Mouse (Mus musculus): ENCODE results near the gene Zkscan3. TPM values are rescaled to one million over a fixed set of nuclear protein-coding genes. Genes with fewer than 3 reads are reported as not detected.

The Zkscan3 gene
- 49.9 TPM for polyA plus RNA-seq (2017; shearing (Covaris generic))

DNA sequence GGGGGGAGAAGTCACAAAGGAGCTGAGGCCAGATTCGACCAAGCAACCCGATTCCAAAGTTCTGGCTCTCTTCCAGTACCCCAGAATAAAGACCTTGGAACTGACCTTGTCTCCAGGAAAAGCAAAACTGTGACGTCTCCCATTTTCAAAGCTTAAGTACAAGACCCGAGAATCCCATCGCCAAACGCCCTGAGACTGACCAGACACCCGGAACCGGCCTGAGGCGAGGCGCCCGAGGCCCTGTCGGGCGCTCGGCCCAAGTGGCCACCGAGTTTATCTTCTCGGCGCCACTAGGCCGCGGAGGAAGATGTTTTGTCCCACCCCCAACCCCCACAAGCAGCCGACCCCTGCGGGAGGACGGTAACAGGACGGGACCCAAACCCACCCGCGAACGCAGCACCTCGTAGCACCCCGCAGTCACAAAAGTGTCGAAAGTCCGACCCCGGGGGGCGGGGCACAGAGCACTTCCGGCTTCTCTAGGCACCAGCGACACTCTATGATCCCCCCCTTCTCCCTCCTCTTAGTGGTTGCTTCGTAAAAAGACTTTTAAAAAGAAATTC, at the start of gene Zkscan3:
Gene Zkscan3, minus strand, starts transcription at position 469 of the 560 bp plus-strand sequence.

DNA sequence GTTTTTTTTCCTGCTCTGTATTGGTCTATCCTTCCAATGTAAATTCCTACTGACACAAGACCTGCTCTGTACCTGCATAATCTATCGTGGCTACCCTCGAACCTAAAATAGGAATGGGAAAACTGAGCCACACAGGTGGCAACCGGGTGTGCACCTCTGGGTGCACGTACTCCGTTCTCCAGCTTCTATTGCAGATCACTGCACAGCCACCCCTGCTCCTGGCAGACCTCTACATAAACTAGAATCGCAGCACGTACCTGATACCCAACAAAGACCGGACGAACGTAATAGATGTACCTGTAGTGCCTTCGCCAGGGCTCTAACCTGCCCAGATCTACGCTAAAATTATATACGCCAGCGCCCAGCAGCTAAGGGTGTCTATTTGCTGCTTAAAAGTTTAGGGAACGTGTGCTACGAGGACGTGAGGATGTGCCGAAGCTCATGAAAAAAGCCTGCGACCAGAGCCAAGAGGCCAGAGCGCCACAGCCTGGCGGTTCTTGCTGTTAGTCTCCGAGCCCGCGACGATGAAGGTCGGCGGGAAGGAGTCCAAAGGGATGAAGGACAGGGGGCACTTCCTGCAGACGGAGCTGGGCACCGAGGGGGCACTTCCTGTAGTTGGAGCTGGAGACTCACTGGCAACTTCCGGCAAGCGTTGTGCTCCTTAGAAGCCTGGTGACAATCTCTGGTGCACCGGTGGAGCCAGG, 38.1 kb upstream of the Zkscan3 start, which contains the start of gene Pgbd1:
Gene Pgbd1, minus strand, starts transcription at position 556 of the 704 bp plus-strand sequence.

DNA sequence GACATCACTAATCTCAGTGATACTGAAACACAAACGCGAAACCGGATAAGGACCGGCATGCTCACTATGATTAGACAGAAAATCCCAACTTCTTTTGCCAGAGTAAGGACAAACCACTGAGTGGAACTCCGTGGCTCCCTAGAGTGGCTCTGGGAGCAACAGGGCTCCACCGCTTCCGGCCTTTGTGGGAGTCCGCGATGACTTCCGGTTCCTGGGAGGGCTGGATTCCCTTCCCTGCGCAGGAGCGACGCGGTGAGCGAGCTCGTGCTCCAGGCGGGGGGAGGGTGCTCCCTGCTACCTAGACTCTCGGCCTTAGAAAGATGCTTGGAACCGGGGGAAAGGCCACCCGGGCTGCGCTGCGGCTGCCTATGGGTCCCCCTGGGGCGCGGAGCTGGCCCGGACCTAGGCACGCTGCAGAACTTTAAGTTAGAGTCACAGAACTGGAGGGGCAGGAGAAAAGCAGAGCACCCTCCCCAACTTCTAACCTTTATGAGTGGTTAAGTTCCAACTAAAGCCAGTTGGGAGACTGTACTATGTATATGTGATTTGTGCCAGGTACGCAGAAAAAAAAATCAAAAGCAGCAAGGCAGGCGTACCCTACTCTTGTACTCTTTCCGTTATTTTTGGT, 39.8 kb downstream of the Zkscan3 start, which contains the start of gene Zscan12:
Gene Zscan12, plus strand, starts transcription at position 200 of the 628 bp plus-strand sequence.

DNA sequence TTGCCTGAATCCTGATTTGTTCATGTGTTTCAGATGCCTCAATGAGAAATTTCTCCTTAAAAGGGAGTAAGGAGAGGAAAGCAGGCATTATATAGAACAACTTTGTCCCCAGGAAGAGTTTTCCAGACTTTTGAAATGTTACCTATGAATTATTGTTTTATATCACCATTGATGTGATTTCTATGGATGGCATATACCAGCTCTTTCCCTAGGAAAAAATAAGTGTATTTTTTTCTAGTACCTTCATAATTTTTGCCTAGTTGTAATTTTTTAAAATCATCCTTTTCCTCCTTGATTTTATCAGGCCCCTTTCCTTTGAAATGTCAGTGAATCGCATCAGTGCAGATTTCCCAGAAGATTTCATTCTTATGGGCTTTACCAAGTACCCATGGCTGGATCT, 55.9 kb downstream of the Zkscan3 start, which contains the start of gene Olfr1367:
Gene Olfr1367, plus strand, starts transcription at position 301 of the 400 bp plus-strand sequence.

Other genes with a start within 250 kb of the Zkscan3 start
- 18.2 TPM for gene Trim27, start 223.3 kb downstream of the Zkscan3 start, polyA plus RNA-seq (2017; shearing (Covaris generic))
- gene Gpx5, start 110.0 kb downstream of the Zkscan3 start, polyA plus RNA-seq (2017; shearing (Covaris generic)), result not detected
- not detected for gene Gpx6, start 90.6 kb downstream of the Zkscan3 start, polyA plus RNA-seq (2017; shearing (Covaris generic))
- gene Olfr1367, start 55.8 kb downstream of the Zkscan3 start, polyA plus RNA-seq (2017; shearing (Covaris generic)), result not detected
- gene Zscan12, start 39.9 kb downstream of the Zkscan3 start, polyA plus RNA-seq (2017; shearing (Covaris generic)), result 11.6 TPM
- gene Pgbd1, start 38.3 kb upstream of the Zkscan3 start, polyA plus RNA-seq (2017; shearing (Covaris generic)), result 0.84 TPM
- gene Zscan26, start 51.0 kb upstream of the Zkscan3 start, polyA plus RNA-seq (2017; shearing (Covaris generic)), result 11.3 TPM
- 0.25 TPM for gene Nkapl, start 65.8 kb upstream of the Zkscan3 start, polyA plus RNA-seq (2017; shearing (Covaris generic))
- not detected for gene Zkscan4, start 76.2 kb upstream of the Zkscan3 start, polyA plus RNA-seq (2017; shearing (Covaris generic))
- not detected for gene Gm10065, start 76.7 kb upstream of the Zkscan3 start, polyA plus RNA-seq (2017; shearing (Covaris generic))
- 0.15 TPM for gene AK157302, start 92.5 kb upstream of the Zkscan3 start, polyA plus RNA-seq (2017; shearing (Covaris generic))
- gene Gm11273, start 98.7 kb upstream of the Zkscan3 start, polyA plus RNA-seq (2017; shearing (Covaris generic)), result 23.5 TPM
- gene Zkscan8, start 128.4 kb upstream of the Zkscan3 start, polyA plus RNA-seq (2017; shearing (Covaris generic)), result 7.7 TPM
- not detected for gene Olfr1366, start 140.1 kb upstream of the Zkscan3 start, polyA plus RNA-seq (2017; shearing (Covaris generic))
- not detected for gene Olfr1535, start 157.1 kb upstream of the Zkscan3 start, polyA plus RNA-seq (2017; shearing (Covaris generic))
- not detected for gene Olfr1364, start 179.0 kb upstream of the Zkscan3 start, polyA plus RNA-seq (2017; shearing (Covaris generic))
- not detected for gene Olfr1362, start 211.3 kb upstream of the Zkscan3 start, polyA plus RNA-seq (2017; shearing (Covaris generic))
- gene Olfr11, start 239.8 kb upstream of the Zkscan3 start, polyA plus RNA-seq (2017; shearing (Covaris generic)), result not detected